Mouse (Mus musculus) small intestine, adult 2 months (tissue): Measurements from ENCODE around the gene Dock1. TPM values are rescaled to one million over a fixed set of nuclear protein-coding genes. Genes with fewer than 3 reads are reported as not detected.

ENCODE experiments used
- H3K27ac ChIP-seq: fragments of 200-500 bp; 2 replicates; pipeline ENCODE4 v1.5.1; 2012; ENCODE audit warnings: low read depth, low read length, control low read depth, inconsistent platforms; ENCODE audit not compliant: insufficient read depth
- H3K27me3 ChIP-seq: fragments of 200-500 bp; 2 replicates; pipeline ENCODE4 v1.6.1; 2012; ENCODE audit warnings: mild to moderate bottlenecking, moderate library complexity, low read length, inconsistent platforms; ENCODE audit not compliant: control insufficient read depth, insufficient read depth
- H3K36me3 ChIP-seq: fragments of 200-500 bp; 2 replicates; pipeline ENCODE4 v1.6.1; 2012; ENCODE audit warnings: mild to moderate bottlenecking, low read length, control low read depth, inconsistent platforms; ENCODE audit not compliant: control insufficient read depth, insufficient read depth
- H3K4me1 ChIP-seq: fragments of 200-500 bp; 2 replicates; pipeline ENCODE4 v1.6.1; 2012; ENCODE audit warnings: low read length, inconsistent platforms, mixed read lengths; ENCODE audit not compliant: control insufficient read depth, insufficient read depth, insufficient read length
- H3K4me3 ChIP-seq: fragments of 200-500 bp; 2 replicates; pipeline ENCODE4 v1.5.1; 2012; ENCODE audit warnings: low read depth, mild to moderate bottlenecking, control low read depth, inconsistent platforms, low read length, moderate library complexity
- CTCF ChIP-seq: fragments of 200-500 bp; IDR thresholded peaks from 2 replicates; pipeline ENCODE4 v1.5.1; 2012; ENCODE audit warnings: low read depth, mild to moderate bottlenecking, control low read depth, inconsistent platforms, low read length, moderate library complexity, mixed read lengths; ENCODE audit not compliant: insufficient replicate concordance, insufficient read length; ENCODE audit errors: extremely low read depth
- POLR2A ChIP-seq: fragments of 200-500 bp; IDR thresholded peaks from 2 replicates; pipeline ENCODE4 v1.6.1; 2012; ENCODE audit warnings: low read depth, mild to moderate bottlenecking, control low read depth, inconsistent platforms, low read length, moderate library complexity
- WGBS: fragments of 180-500 bp; shearing (Covaris S2); methylation state at CpG from one replicate; pipeline ENCODE4 v1.1.7; 2018; 5-methylcytosine and 5-hydroxymethylcytosine counted together
- polyA plus RNA-seq: library from polyadenylated mRNA; depleted of rRNA; stranded (reverse); fragments of >200 nt; gene quantifications from 2 replicates; pipeline ENCODE4 v1.2.3, GENCODE M21; 2012

Gene Dock1
- polyA plus RNA-seq, 1 experiment = 3.8 TPM

DNA sequence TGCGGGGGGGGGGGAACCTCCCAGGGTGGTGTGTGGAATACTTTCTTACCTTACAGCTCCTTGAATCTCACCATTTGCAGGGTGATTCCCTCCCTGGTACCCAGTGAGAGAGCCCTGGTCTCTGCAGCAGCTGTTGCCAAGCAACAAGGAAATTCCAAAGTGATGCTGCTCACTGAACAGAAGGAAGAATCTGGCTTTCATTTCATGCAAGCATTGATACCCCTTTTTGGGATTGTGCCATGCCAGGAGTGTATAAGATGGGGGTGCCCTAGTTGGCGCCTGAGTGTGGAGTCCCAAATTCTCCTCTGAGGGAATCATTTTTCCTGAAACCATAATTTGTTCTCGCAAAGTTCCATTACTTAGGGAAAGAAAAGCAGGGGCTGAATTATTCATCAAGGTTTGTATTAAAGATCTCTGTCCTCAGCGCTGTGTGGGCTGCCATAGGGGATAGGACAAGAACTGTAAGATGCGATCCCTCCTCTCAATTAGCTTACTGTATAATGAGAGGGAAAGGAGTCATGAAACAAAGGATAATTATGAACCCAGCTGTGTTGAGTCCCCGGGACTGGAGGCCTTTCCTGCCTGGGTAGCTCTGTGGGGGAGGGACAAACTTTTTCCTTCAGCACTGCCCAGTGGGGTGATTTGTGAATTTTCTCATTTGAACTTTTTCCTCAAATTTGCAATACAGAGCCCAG, 104.2 kb downstream of the Dock1 start:
- Histone ChIP-seq H3K27ac (no peak overlapping the region), H3K4me1 (no peaks in the 10 kb centered on the region), H3K27me3 (no peaks in the 10 kb centered on the region), H3K4me3 (no peak overlapping the region), H3K36me3 (peaks cover 28% of the 10 kb centered on the region)
- WGBS = 95% methylated on average over 6 of the region's 6 CpGs
- TF ChIP-seq CTCF = no peak
- TF ChIP-seq POLR2A = no peak

DNA sequence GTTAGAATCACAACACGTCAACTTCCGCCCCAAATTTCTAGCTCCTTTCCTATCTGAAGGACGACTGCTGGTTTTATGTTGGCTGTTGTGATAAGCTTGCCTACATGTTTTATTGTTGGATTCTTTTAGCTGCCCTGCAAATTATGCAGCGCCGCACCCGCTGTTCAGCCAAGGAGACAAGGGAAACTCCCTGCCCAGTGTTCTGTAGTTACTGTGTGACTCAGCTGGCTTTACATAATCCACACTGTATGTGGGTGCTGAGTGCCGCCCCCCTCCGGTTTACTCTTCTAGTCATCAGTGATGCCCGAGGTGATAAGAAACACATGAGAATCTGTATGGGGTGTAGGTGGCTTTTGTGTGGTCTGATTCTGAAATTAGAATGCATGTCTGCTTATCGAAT, 105.2 kb downstream of the Dock1 start:
- no peaks in the 10 kb centered on the region for H3K4me1 ChIP-seq
- H3K4me3 ChIP-seq = no peak overlapping the region
- H3K27me3 ChIP-seq = no peaks in the 10 kb centered on the region
- TF ChIP-seq CTCF (no peak), POLR2A (no peak)
- 81% methylated on average over 10 of the region's 10 CpGs for WGBS
- H3K36me3 ChIP-seq = peaks cover 28% of the 10 kb centered on the region
- H3K27ac ChIP-seq = no peak overlapping the region

DNA sequence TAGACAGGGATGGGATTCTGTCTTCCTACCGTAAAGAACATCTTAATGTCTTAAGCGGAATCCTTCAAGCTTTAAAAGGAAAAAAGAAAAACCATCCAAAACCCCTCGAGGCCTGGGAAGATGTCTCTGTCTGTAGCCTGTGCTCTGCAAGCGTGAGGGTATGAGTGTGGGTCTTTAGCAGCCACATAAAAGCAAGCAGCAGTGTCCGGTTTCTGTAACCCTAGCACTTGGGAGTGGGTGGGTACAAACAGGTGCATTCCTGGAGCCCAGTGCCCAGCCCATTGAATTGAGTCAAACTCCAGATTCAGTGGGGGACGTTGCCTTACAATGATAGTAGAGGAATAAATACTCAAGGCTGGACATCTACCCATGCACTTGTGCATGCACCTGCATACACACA, 105.9 kb downstream of the Dock1 start:
- Histone ChIP-seq H3K4me1 (no peaks in the 10 kb centered on the region), H3K27me3 (no peaks in the 10 kb centered on the region), H3K27ac (no peak overlapping the region), H3K36me3 (peaks cover 26% of the 10 kb centered on the region), H3K4me3 (no peak overlapping the region)
- no peak for TF ChIP-seq CTCF
- TF ChIP-seq POLR2A = no peak
- WGBS = 92% methylated on average over 6 of the region's 6 CpGs

DNA sequence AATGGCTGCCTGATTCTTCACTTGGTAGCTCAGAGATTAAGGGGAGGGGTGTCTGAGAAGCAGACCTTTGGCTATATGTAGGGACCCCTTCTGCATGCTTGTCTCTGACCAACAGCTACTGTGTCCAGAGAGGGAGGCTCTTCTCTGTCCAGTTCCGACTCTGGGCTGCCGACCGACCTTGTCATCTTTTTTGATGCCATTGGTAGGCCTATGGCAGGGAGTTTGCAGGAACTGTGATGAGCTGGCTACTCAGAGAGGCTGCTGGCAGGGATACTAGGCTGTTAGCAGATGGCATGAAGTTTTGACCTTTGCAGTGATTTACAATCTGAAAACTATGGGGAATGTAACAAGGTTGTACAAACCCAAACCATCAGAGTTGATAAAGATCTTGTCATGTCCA, 109.3 kb downstream of the Dock1 start:
- no peaks in the 10 kb centered on the region for H3K27me3 ChIP-seq
- 100% methylated on average over 3 of the region's 3 CpGs for WGBS
- H3K27ac ChIP-seq = no peak overlapping the region
- peaks cover 20% of the 10 kb centered on the region for H3K36me3 ChIP-seq
- TF ChIP-seq CTCF (no peak), POLR2A (no peak)
- no peaks in the 10 kb centered on the region for H3K4me1 ChIP-seq
- H3K4me3 ChIP-seq = no peak overlapping the region

DNA sequence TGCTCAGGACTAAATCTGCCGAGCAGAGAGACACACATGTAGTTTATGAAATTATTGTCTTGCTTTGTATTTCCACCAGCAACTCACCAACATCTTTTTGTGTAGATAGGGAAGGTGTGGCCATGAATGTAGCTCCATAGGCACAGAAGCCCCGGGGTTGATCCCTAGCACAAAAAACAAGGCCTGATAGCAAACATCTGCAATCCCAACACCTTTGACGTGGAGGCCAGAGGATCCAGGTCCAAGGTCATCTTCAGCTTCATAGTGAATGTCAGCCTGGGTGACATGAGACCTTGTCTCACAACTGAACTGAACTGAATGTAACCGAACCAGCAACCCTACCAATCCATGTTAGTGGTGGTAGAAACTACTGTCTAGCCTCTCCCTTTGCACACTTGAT, 116.7 kb downstream of the Dock1 start:
- WGBS = 84% methylated on average over 4 of the region's 4 CpGs
- no peaks in the 10 kb centered on the region for H3K27me3 ChIP-seq
- H3K4me1 ChIP-seq = no peaks in the 10 kb centered on the region
- no peak for TF ChIP-seq CTCF
- TF ChIP-seq POLR2A = no peak
- no peak overlapping the region for H3K4me3 ChIP-seq
- no peak overlapping the region for H3K27ac ChIP-seq
- H3K36me3 ChIP-seq = peaks cover 28% of the 10 kb centered on the region

DNA sequence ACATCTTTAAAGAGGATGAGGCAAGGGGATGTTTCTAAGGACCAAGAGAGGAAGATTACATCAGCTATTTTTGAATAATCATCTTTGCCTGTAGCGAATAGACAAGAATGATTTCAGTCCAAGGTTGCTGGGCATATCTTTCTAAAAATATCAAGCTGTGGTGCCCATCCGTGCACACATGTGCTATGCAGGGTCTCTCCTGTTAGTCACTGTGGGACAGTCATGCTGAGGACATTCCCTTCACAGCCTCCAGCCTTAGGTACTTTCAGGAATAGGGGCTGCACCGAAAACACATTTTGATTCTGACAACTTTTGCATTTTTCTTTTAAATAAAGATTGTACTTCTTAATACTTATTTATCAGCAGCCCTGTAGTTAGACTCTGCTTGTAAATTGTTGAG, 124.4 kb downstream of the Dock1 start:
- H3K36me3 ChIP-seq = peaks cover 18% of the 10 kb centered on the region
- H3K27me3 ChIP-seq = no peaks in the 10 kb centered on the region
- no peak overlapping the region for H3K27ac ChIP-seq
- H3K4me3 ChIP-seq = no peak overlapping the region
- H3K4me1 ChIP-seq = no peaks in the 10 kb centered on the region
- 89% methylated on average over 3 of the region's 3 CpGs for WGBS
- TF ChIP-seq POLR2A = no peak
- TF ChIP-seq CTCF = no peak

DNA sequence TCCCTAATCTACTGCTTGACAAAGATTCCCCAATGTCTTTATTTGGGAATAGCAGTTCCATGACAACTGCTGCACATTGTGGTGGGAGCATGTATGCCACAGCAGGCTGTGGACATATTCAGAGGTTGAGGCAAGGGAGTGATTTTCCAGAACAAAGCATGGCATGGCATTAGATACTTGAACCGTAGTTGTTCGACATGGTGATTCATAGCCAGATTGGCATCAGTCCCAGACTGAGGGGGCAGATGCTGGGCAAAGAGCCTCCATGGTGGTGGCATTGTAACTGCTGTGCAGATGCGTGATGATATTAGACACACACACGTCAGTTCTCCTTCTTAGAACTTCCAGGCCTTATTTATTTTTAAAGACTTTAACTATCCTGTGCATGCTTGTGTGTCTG, 129.6 kb downstream of the Dock1 start:
- Histone ChIP-seq H3K27me3 (no peaks in the 10 kb centered on the region), H3K27ac (no peak overlapping the region), H3K4me1 (no peaks in the 10 kb centered on the region), H3K4me3 (no peak overlapping the region), H3K36me3 (peaks cover 14% of the 10 kb centered on the region)
- 68% methylated on average over 4 of the region's 4 CpGs for WGBS
- TF ChIP-seq POLR2A = no peak
- no peak for TF ChIP-seq CTCF
